Mouse (Mus musculus) kidney, postnatal 36 days (tissue): ENCODE data around the gene Btbd11.
A peak's percentile ranks its signal among the peaks of the same experiment; 100 is the strongest.

ENCODE experiments used
- DNase-seq, 2 experiments: peaks; one replicate each; pipeline ENCODE4 v3.0.0; 2021 to 2022; ENCODE audit warnings: mixed read lengths in 2 of 2

Btbd11 gene

DNA sequence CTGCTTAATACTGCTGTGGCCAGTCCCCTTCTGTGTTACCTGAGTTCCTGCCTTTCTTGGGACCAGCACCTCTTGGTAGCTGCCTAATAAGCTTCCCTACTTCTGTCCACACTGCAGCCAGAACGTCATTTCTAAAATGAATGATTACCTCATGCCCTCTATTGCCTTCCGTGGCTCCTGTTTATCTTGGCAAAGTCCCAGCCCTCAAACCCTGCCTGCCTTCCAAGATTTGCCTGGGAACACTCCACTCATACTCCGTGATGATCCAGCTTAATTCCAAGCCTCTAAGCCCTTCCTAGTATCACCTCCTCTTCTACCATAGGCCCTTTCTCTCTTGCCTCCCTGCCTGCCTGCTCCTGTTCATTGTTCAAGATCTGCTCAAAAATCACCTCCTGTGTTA is 94.5 kb downstream of the Btbd11 start:
- DNase-seq = peak; percentile 28 to 45

- no peak for DNase-seq
Observed at GRCm38 (mm10) chr10:85482064-85482473, 95.5 kb downstream of the Btbd11 start.

GRCm38 (mm10) chr10:85482480-85482879 is 95.9 kb downstream of the Btbd11 start:
- DNase-seq = no peak

GRCm38 (mm10) chr10:85486456-85486855 is 99.8 kb downstream of the Btbd11 start:
- no peak for DNase-seq

DNA sequence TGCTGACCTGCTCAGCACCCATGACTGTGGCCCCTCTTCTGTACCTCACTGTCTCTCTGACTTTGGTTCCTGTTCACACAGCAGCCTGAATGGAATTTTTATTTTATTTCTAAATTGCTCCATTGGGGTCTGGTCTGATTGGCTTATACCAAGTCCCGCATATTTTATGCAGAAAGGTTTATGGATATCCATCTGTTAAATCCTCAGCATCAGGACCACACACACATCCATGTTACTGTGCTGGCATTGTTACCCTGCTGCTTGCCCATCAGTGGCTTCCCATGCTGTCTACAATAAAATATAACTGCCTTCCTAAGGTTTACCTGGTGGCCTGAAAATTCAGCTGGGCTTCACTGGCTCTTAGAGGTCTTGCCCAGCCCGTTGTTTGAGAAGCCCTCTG is 106.0 kb downstream of the Btbd11 start:
- no peak for DNase-seq

DNA sequence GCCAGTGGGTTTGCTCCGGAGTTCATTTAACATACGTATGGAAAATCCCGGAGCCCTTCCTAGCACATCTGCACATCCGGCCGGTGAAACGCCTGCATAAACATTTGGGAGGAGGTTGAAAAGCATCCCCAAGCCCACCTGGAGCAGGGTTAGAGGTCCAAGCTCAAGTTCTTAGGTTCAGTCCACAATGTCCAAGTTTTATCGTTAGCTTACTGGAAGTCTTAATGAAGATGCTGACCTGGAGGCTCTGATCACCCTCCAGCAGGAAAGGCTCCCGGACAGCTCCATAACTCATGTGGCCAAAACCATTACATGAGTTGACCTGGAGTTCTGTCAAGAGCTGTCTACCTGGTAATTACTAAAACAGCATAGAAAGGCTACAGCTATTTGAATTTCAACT is 109.7 kb downstream of the Btbd11 start:
- DNase-seq = no peak

DNA sequence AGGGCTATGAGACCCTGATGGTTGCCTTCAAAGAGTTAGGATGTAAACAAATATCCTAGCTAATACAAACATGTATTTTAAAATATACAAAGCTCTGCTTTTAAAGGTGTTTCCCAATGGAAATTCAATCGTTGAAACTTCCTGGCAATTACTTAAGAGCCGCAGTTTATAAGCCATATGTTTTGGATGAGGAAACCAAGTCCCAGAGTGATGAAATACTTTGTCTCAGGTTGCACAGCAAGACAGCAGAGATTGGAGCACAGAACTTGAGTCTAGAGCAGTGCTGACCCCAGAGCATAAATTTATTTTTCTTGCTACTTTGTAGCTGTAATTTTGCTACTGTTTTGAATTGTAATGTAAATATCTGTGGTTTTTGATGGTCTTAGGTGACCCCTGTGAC is 110.4 kb downstream of the Btbd11 start:
- no peak for DNase-seq

DNA sequence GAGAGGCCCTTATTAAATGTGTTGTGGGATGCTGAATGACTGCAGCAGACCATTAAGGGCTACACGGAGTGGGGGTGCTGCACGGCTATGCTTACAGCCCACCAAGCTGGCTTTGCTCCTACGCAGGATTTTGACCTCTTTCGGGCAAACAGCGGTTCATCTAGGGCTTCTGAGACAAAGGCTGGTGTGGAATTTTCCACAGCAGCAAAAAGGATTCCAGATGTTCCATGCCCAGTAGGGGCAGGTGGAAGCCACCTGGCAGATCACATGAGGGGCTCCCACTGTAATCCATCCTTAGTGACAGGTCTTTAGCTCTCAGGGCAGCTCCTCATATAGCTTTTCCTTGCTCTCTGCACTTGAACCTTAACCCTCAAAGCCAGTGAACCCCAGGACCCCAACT is 111.3 kb downstream of the Btbd11 start:
- no peak for DNase-seq

GRCm38 (mm10) chr10:85500573-85501155 is 114.0 kb downstream of the Btbd11 start:
- DNase-seq = no peak

DNA sequence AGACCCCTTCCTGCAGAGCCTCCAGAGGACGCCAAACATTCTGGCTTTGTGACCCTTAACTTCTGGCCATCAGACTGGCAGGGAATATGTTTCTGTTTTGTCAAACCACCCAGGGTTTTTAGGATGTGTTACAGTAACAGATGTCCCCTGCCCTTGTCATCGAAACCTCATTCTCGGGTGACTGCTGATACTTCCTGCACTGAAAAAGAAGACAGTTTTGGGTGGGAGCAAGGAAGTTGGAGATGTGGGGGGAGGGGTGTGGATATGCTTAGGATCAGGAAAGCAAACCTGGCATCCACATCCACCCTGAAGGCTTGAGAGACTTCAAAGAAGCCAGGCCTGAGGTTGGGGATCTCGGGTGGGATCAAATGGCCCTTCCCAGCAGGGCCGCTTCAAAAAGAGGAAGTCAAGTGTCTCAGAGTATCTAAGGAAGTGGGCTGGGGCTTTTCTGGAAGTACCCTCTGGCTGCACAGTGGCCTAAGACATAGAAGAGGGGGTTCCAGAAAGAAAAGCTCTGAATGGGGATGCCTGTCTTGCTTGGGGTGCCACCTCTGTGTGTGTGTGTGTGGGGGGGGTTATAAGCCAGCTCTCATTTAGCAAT is 115.5 kb downstream of the Btbd11 start:
- DNase-seq = no peak

DNA sequence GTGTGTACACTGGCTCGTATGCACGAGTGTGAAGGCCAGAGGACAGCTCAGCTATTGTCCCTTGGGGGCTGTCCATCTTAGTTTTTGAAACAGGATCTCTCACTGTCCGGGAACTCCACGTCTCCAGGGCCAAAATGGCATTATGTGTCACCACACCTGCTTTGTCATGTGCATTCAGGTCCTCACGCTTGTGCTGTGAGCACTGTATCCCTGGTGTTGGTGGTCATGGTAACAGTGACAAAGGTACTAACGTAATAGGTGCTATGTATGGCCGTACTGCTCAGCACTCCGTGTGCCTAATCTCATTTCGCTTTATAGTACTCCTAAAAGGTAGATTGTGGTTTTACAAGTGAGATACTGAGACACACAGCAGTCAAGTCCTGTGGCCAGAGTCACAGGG is 116.0 kb downstream of the Btbd11 start:
- DNase-seq = no peak

DNA sequence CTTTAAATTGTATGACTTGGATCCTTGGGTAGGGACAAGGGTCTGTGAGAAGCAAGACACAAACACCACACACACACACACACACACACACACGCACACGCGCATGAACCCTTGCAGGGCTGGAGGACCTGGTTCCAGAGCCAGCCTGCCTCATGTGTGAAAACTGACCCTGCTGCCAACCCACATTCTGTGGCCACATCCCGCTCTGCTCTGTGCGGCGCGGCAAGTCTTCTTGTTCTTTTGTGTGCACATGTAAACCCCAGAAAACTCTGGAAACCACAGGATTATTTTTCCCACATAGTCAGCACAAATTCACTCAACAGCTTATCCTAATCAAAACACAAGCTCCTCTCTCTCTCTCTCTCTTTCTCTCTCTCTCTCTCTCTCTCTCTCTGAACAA is 116.8 kb downstream of the Btbd11 start:
- no peak for DNase-seq

DNA sequence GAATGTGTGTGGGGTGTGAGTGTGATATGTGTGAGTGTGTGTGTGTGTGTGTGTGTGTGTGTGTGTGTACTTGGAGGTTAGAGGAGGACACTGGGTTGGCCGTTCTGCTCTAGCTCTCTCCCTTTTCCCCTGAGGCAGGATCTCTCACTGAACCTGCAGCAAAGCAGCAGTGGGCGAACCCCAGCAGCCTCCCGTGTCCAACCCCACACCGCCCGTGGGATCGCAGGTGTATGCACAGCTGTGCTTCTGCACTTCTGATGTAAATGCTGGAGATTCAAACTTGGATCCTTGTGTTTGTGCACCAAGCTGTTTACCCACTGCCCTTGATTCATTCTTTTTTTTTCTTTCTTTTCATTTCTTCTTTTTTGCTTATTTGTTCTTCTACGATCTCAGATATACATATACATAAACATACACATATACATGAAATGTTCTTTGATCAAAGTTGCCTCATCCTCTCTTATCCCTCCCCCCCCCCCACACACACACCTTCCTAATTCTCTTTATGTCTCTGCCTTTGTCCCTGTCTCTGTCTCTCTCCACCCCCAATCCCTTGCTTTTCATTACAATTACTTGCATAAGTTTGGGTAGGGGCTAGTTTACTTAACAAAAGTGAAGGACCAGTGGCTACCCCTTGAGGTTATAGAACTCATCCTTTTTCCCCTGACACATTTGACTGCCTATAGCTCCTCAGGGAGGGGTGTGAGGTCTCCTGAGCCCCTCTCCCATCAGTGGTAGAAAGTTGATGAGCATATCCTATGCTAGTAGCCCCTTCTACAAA is 120.8 kb downstream of the Btbd11 start:
- DNase-seq = no peak

DNA sequence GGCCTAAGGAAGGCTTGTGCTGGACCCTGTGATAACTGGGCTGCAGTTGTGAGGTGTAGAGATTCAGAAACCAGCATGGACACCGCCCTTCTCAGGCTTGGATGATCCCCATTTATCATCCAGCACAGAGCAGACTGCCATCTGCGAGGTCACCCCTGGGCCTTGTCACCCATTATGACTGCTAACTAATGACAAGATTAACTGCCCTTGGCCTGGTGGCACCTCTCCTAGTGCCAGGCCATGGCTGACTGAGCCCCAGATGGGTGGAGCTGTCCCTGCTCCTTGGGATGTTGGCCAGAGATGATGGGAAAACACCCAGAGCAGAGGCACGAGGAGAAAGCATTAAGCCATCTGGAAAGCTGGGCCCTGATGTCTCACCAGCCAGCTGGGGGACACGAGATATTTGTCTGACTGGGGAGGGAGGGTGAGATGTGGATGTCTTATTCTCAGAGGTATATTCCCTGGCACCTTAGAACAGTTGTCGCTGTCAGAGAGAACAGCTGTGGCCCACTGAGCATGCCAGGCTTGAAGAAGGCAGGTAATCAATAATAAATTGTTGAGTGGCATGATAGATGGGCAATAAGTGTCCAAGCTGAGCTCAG is 121.7 kb downstream of the Btbd11 start:
- DNase-seq = peak in 1 of 2 experiments; percentile 20

DNA sequence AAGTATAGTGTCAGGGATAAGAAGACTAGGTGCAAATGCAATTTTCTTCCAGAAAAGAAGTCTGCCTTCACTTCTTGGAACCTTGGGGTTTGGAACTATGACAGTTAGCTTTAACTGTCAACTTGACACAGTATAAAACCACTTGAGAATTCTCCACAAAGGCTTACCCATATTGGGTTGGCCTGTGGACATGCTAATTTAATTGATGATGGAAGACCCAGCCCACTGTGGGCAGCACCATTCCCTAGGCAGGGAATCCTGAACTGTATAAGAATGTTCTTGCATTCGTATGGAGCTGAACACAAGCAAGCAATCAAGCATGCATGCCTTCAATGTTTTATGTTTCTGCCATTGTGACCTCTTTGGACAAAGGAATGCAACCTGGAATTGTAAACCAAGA is 122.4 kb downstream of the Btbd11 start:
- DNase-seq = no peak

DNA sequence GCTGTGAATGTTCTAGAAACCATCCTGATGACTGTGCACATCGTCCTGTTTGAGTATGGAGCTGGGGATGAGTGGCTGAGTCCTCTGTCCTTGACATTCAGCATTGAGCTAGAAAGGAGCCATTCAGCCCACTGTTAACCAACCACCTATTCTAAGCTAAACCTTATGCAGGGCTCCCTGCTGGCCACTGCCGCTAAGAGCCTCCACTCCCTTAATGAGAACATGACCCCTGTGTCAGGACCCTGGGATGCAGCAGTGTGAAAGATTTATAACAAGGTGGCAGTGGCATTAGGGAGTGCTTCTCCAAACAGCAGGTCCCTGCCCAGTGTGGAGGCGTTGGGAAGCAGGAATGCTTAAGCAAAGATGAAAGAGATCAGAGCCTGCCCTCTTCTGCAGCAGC is 123.7 kb downstream of the Btbd11 start:
- DNase-seq = peak in 1 of 2 experiments; percentile 3

DNA sequence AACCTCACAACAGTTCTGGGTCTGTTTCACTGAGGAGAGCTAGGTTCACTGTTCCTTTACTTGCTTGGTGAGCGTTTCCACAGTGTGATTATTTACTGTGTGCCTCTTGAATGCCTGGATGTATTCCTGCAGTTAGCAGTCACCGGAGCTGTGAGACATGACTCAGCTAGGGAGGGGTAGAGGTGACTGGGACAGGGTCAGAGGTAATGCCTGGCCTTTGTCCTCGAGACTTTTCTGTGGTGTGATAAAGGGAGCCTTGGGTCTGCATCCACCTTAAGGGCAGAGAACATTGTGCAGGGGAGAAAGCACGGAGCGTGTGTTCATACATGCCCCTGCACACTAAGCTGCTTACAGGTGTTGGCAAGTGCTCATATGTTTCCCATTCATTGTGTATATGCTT is 126.2 kb downstream of the Btbd11 start:
- DNase-seq = no peak

DNA sequence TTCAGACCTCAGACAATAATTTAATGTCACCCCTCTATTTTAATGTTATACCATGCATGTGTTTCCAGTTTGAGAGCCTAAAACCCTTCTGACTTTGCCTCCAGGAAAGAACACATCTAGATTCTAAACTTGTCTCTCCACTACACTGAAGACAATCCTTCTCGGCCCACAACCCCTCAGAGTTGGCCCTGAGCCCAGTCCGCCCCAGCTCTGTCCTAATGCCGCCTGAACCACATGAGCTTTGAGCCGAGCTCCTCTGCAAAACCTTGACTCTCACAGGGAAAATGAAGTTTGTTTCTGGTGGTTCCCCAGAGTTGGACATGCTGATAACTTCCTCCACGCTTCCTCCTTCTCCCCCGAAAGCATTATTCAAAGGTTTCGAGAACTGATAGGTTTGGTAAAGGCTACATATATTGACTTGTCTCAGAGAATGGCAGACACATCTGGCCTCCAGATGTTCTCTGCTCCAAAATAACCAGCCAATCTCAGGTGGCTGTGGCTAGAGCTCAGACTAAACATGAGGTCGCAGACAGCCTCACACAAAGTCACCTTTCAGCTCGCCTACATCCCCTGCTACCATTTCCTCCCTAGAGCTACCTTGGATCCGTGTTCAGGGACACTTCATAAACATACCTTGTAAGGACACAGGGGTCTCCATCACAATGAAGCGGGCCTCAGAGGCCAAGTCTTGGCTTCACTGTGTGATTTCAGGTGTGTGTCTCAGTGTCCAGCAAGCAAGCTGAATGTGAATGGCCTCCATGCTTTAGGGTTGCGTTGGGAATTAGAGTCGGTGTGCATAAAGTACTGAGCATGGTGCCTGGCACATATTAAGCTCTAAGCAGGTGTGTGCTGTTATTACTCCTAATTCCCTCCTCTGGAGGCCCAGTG is 130.9 kb downstream of the Btbd11 start:
- no peak for DNase-seq

GRCm38 (mm10) chr10:85518111-85518409 is 131.4 kb downstream of the Btbd11 start:
- no peak for DNase-seq

GRCm38 (mm10) chr10:85522220-85522760 is 135.7 kb downstream of the Btbd11 start:
- no peak for DNase-seq

GRCm38 (mm10) chr10:85525267-85526015 is 138.8 kb downstream of the Btbd11 start:
- DNase-seq = peak in 1 of 2 experiments; percentile 3

DNA sequence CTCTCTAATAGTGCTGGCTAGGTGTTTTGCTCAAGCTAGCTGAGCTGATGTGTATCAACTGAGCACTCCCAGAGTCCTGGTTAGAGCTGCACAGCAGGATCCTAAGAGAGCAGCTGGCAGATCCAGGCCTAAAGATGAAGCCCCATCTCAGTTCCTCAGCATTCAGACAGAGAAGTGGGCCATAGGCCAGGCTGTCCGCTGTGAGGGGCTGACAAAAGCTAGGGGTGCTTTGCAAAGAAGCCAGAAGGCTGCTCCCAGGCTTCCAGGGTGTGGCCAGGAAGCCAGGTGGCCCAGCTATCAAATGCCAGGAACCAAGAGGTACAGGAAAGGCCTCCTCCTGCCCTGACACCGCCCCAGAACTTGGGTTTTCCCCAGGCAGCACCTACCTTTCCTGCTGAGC is 140.0 kb downstream of the Btbd11 start:
- DNase-seq = no peak
